Comparison of ENCODE assay signal across 20 mouse cellular contexts in genomic region chr5:25183595-25183994, GRCm38 (mm10). TPM values are rescaled to one million over a fixed set of nuclear protein-coding genes. Genes with fewer than 3 reads are reported as not detected.
"Had no signal": no experiment of that assay in that cellular context is flagged by ENCODE, and none has a peak within 500 bp of the region (broad histone marks: within the 10 kb centered on the region; RNA-seq: fewer than 3 reads in every experiment).

No protein-coding gene starts in this region.

- ATAC-seq: midbrain, embryonic 16.5 days had no signal

- H3K27me3 ChIP-seq: midbrain, embryonic 12.5 days; neural tube, embryonic 12.5 days; stomach, embryonic 15.5 days had no signal

- H3K4me3 ChIP-seq: midbrain, embryonic 10.5 days; midbrain, embryonic 12.5 days; neural tube, embryonic 12.5 days; stomach, embryonic 15.5 days had no signal

- H3K36me3 ChIP-seq: midbrain, embryonic 10.5 days; midbrain, embryonic 12.5 days; neural tube, embryonic 12.5 days; stomach, embryonic 15.5 days had no signal

- H3K27ac ChIP-seq: midbrain, embryonic 10.5 days; midbrain, embryonic 12.5 days; neural tube, embryonic 12.5 days; stomach, embryonic 15.5 days; stomach, postnatal 0 days had no signal

- H3K4me1 ChIP-seq: neural tube, embryonic 12.5 days; stomach, embryonic 15.5 days had no signal

- DNase-seq: lung, adult 18-20 months; lung, embryonic 14.5 days; lung, postnatal 10 days; lung, postnatal 4 days; midbrain, embryonic 14.5 days; right cerebral cortex, postnatal 14 days; thymus, adult 2 months; thymus, postnatal 25 days; thymus, postnatal 4 days had no signal

RNA-seq across cellular contexts. Expression of gene Galntl5, which starts 2.3 kb away (rescaled TPM):
- polyA plus RNA-seq: liver, embryonic 16.5 days; lung, embryonic 14.5 days; lung, embryonic 16.5 days; midbrain, embryonic 10.5 days; midbrain, embryonic 12.5 days; midbrain, embryonic 14.5 days; midbrain, embryonic 16.5 days; neural tube, embryonic 12.5 days; neural tube, embryonic 14.5 days; spleen, adult 2 months; stomach, embryonic 15.5 days; stomach, postnatal 0 days; thymus, adult 2 months; urinary bladder, adult 2 months had no signal

RNA-seq across cellular contexts. Expression of gene E130116L18Rik, which starts 39.4 kb away (rescaled TPM):
- polyA plus RNA-seq: liver, embryonic 16.5 days; lung, embryonic 14.5 days; lung, embryonic 16.5 days; midbrain, embryonic 10.5 days; midbrain, embryonic 12.5 days; midbrain, embryonic 14.5 days; midbrain, embryonic 16.5 days; neural tube, embryonic 12.5 days; neural tube, embryonic 14.5 days; spleen, adult 2 months; stomach, embryonic 15.5 days; thymus, adult 2 months; urinary bladder, adult 2 months had no signal
